Mouse (Mus musculus): ENCODE data around the gene Gse1.

Gse1 gene

GRCm38 (mm10) chr8:120201351-120201750 is 26.9 kb upstream of the Gse1 start:
- no peak for TF ChIP-seq GATA4 (IDR thresholded peaks at IDR 0.05; ENCODE audit: insufficient replicate concordance, low read length)

- no peak for TF ChIP-seq GATA4 (IDR thresholded peaks at IDR 0.05; ENCODE audit: insufficient replicate concordance, low read length)
Measured at GRCm38 (mm10) chr8:120202546-120202945, 25.7 kb upstream of the Gse1 start.

GRCm38 (mm10) chr8:120204736-120205360 is 23.4 kb upstream of the Gse1 start:
- peak; percentile 67; the same call in 1 of the 2 replicates for TF ChIP-seq GATA4 (IDR thresholded peaks at IDR 0.05; ENCODE audit: insufficient replicate concordance, low read length)

GRCm38 (mm10) chr8:120205916-120206315 is 22.3 kb upstream of the Gse1 start:
- no peak for TF ChIP-seq GATA4 (IDR thresholded peaks at IDR 0.05; ENCODE audit: insufficient replicate concordance, low read length)

GRCm38 (mm10) chr8:120207364-120207763 is 20.9 kb upstream of the Gse1 start:
- no peak for TF ChIP-seq GATA4 (IDR thresholded peaks at IDR 0.05; ENCODE audit: insufficient replicate concordance, low read length)

- no peak for TF ChIP-seq GATA4 (IDR thresholded peaks at IDR 0.05; ENCODE audit: insufficient replicate concordance, low read length)
Measured at GRCm38 (mm10) chr8:120208113-120208512, 20.1 kb upstream of the Gse1 start.

- no peak for TF ChIP-seq GATA4 (IDR thresholded peaks at IDR 0.05; ENCODE audit: insufficient replicate concordance, low read length)
Measured at GRCm38 (mm10) chr8:120211345-120211744, 16.9 kb upstream of the Gse1 start.

- no peak for TF ChIP-seq GATA4 (IDR thresholded peaks at IDR 0.05; ENCODE audit: insufficient replicate concordance, low read length)
Measured at GRCm38 (mm10) chr8:120212596-120212995, 15.7 kb upstream of the Gse1 start.

GRCm38 (mm10) chr8:120213229-120213628 is 15.0 kb upstream of the Gse1 start:
- no peak for TF ChIP-seq GATA4 (IDR thresholded peaks at IDR 0.05; ENCODE audit: insufficient replicate concordance, low read length)

GRCm38 (mm10) chr8:120213939-120214338 is 14.3 kb upstream of the Gse1 start:
- TF ChIP-seq GATA4 (IDR thresholded peaks at IDR 0.05; ENCODE audit: insufficient replicate concordance, low read length), result no peak

- TF ChIP-seq GATA4 (IDR thresholded peaks at IDR 0.05; ENCODE audit: insufficient replicate concordance, low read length), result no peak
Measured at GRCm38 (mm10) chr8:120215416-120216141, 12.7 kb upstream of the Gse1 start.

GRCm38 (mm10) chr8:120216855-120217830 is 11.1 kb upstream of the Gse1 start:
- no peak for TF ChIP-seq GATA4 (IDR thresholded peaks at IDR 0.05; ENCODE audit: insufficient replicate concordance, low read length)

GRCm38 (mm10) chr8:120222548-120222947 is 5.7 kb upstream of the Gse1 start:
- TF ChIP-seq GATA4 (IDR thresholded peaks at IDR 0.05; ENCODE audit: insufficient replicate concordance, low read length), result no peak

- TF ChIP-seq GATA4 (IDR thresholded peaks at IDR 0.05; ENCODE audit: insufficient replicate concordance, low read length), result no peak
Measured at GRCm38 (mm10) chr8:120224521-120225420, 3.5 kb upstream of the Gse1 start.
